Mouse (Mus musculus) MEL (cell line): ENCODE results near the gene Endou.

Experiments used
- CTCF ChIP-seq, 3 experiments: IDR thresholded peaks in 2 of 3; conservative IDR thresholded peaks in 1 of 3; 2 replicates each; pipeline ENCODE4 v1.5.1; 2011 to 2012; ENCODE audit warnings: low read length in 3 of 3, low read depth in 2 of 3, mild to moderate bottlenecking in 2 of 3, improper control_type of control experiment in 1 of 3, inconsistent platforms in 1 of 3, mixed read lengths in 1 of 3, moderate library complexity in 1 of 3; ENCODE audit not compliant: control insufficient read depth in 1 of 3, insufficient read depth in 1 of 3, poor library complexity in 1 of 3, severe bottlenecking in 1 of 3
- EP300 ChIP-seq, 2 experiments: IDR thresholded peaks; 2 replicates each; pipeline ENCODE4 v1.6.1; 2011; ENCODE audit warnings: improper control_type of control experiment in 2 of 2, low read length in 2 of 2, low read depth in 1 of 2, mild to moderate bottlenecking in 1 of 2
- GATA1 ChIP-seq: IDR thresholded peaks from 2 replicates; pipeline ENCODE4 v1.6.1; 2011; ENCODE audit warnings: low read depth, low read length, improper control_type of control experiment
- MAX ChIP-seq: IDR thresholded peaks from 2 replicates; pipeline ENCODE4 v1.6.1; 2011; ENCODE audit warnings: low read length, improper control_type of control experiment
- POLR2A ChIP-seq, 2 experiments: IDR thresholded peaks; 2 replicates each; pipeline ENCODE4 v1.6.1; 2011 to 2012; ENCODE audit warnings: low read length in 2 of 2, mild to moderate bottlenecking in 2 of 2, control low read depth in 1 of 2, improper control_type of control experiment in 1 of 2, low read depth in 1 of 2, moderate library complexity in 1 of 2; ENCODE audit not compliant: control insufficient read depth in 1 of 2, insufficient read depth in 1 of 2, poor library complexity in 1 of 2
- POLR2AphosphoS2 ChIP-seq: IDR thresholded peaks from 2 replicates; pipeline ENCODE4 v1.6.1; 2011; ENCODE audit warnings: low read length, improper control_type of control experiment
- POLR2AphosphoS5 ChIP-seq: IDR thresholded peaks from 2 replicates; pipeline ENCODE4 v1.6.1; 2012; ENCODE audit warnings: low read depth, borderline replicate concordance, mild to moderate bottlenecking, inconsistent platforms, low read length, moderate library complexity, mixed read lengths
- TAL1 ChIP-seq: IDR thresholded peaks from 2 replicates; pipeline ENCODE4 v1.6.1; 2012; ENCODE audit warnings: mild to moderate bottlenecking, inconsistent platforms, low read length, moderate library complexity, mixed read lengths
- TCF12 ChIP-seq: IDR thresholded peaks from 2 replicates; pipeline ENCODE4 v1.6.1; 2014; ENCODE audit warnings: low read depth, mild to moderate bottlenecking, inconsistent platforms, low read length, improper control_type of control experiment, moderate library complexity
- UBTF ChIP-seq: IDR thresholded peaks from 2 replicates; pipeline ENCODE4 v1.6.1; 2012; ENCODE audit warnings: low read depth, mild to moderate bottlenecking, inconsistent platforms, low read length, improper control_type of control experiment, moderate library complexity, borderline replicate concordance; ENCODE audit not compliant: insufficient read depth
- USF2 ChIP-seq, 2 experiments: IDR thresholded peaks; 2 replicates each; pipeline ENCODE4 v1.6.1; 2011 to 2012; ENCODE audit warnings: improper control_type of control experiment in 2 of 2, low read length in 2 of 2, borderline replicate concordance in 1 of 2, inconsistent platforms in 1 of 2, low read depth in 1 of 2, mild to moderate bottlenecking in 1 of 2; ENCODE audit not compliant: insufficient read depth in 1 of 2

GRCm38 (mm10) chr15:97672211-97672765, 58.9 kb downstream of the Endou start:
- TF ChIP-seq CTCF (IDR thresholded peaks at IDR 0.05 in 2 of 3, conservative IDR thresholded peaks at IDR 0.05 in 1 of 3; ENCODE audit: control insufficient read depth in 1 of 3, insufficient read depth in 1 of 3, low read depth in 2 of 3, low read length in 3 of 3, poor library complexity in 1 of 3, severe bottlenecking in 1 of 3) (no peak), EP300 (IDR thresholded peaks at IDR 0.05; ENCODE audit: low read depth in 1 of 2, low read length in 2 of 2) (no peak), POLR2AphosphoS5 (no peak), TCF12 (no peak), GATA1 (no peak), POLR2AphosphoS2 (no peak), USF2 (IDR thresholded peaks at IDR 0.05; ENCODE audit: borderline replicate concordance in 1 of 2, insufficient read depth in 1 of 2, low read depth in 1 of 2, low read length in 2 of 2) (no peak), POLR2A (IDR thresholded peaks at IDR 0.05; ENCODE audit: control insufficient read depth in 1 of 2, insufficient read depth in 1 of 2, low read depth in 1 of 2, low read length in 2 of 2, poor library complexity in 1 of 2) (no peak), MAX (no peak), TAL1 (no peak), UBTF (no peak)
